Mouse (Mus musculus): ENCODE measurements around the gene Hivep3.

DNA sequence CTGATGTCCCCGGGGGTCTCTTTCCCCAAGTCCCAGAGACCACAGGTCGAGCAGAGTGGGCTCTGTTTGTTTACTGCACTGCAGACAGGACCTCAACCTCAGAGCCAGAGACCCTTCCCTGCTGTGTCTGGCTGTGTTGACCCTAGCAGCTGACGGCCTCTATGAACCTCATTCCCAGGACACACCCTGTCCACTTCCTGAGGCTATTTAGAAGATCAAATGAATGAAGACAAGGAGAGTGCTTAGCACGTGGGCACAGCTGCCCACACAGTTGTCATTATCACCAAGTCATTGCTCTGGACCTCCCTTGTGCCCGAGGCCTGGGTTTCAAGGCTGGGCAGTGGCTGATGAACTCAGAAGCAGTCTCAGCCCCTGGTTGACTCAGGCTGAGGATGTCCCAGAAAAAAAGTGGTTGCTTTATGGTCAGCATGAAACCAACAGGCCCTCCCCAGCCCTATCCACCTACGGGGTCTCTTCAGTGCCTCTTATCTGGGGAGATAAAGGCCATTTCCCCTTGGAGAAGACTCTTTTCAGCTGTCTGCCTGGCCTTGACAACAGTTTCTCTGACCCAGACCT is 416.8 kb downstream of the Hivep3 start:
- TF ChIP-seq POLR2A (IDR thresholded peaks at IDR 0.05; ENCODE audit: control insufficient read depth, low read depth, low read length) (no peak), CTCF (IDR thresholded peaks at IDR 0.05; ENCODE audit: control insufficient read depth, insufficient read depth, insufficient replicate concordance, low read depth, low read length) (no peak)
